Mouse (Mus musculus): Measurements from ENCODE around the gene Slc23a2.

- TF ChIP-seq CTCF (IDR thresholded peaks at IDR 0.05; ENCODE audit: low read depth) (no peak), EP300 (IDR thresholded peaks at IDR 0.05; ENCODE audit: low read depth) (no peak)
Observed at GRCm38 (mm10) chr2:132047364-132047763, 97.5 kb downstream of the Slc23a2 start.

All from liver, embryonic 14.5 days (tissue).